Mouse (Mus musculus) heart, embryonic 12.5 days (tissue): Measurements from ENCODE around the gene Spsb1. TPM values are rescaled to one million over a fixed set of nuclear protein-coding genes. Genes with fewer than 3 reads are reported as not detected.
A peak's percentile ranks its signal among the peaks of the same experiment; 100 is the strongest.

Source experiments
- ATAC-seq: fragments of 200-750 bp; cut with Nextera tagmentation; 2 replicates; pipeline ENCODE4 v1.8.0; 2017; ENCODE audit warnings: moderate TSS enrichment, moderate library complexity; ENCODE audit not compliant: insufficient number of reproducible peaks, low FRiP score
- H3K27ac ChIP-seq: fragments of 300-500 bp; sonication (generic); 2 replicates; pipeline ENCODE4 v1.5.1; 2016; ENCODE audit warnings: mild to moderate bottlenecking, moderate library complexity; ENCODE audit not compliant: poor library complexity, severe bottlenecking
- H3K27me3 ChIP-seq: fragments of 300-500 bp; sonication (generic); replicated peaks from 2 replicates; pipeline ENCODE4 v1.6.1; 2016; ENCODE audit warnings: mild to moderate bottlenecking, moderate library complexity
- H3K36me3 ChIP-seq: fragments of 300-500 bp; sonication (generic); 2 replicates; pipeline ENCODE4 v1.6.1; 2016; ENCODE audit warnings: mild to moderate bottlenecking, moderate library complexity
- H3K4me1 ChIP-seq: fragments of 300-500 bp; sonication (generic); replicated peaks from 2 replicates; pipeline ENCODE4 v1.6.1; 2016; ENCODE audit warnings: mild to moderate bottlenecking
- H3K4me2 ChIP-seq: fragments of 300-500 bp; sonication (generic); 2 replicates; pipeline ENCODE4 v1.6.1; 2016; ENCODE audit warnings: mild to moderate bottlenecking, moderate library complexity
- H3K4me3 ChIP-seq: fragments of 300-500 bp; sonication (generic); 2 replicates; pipeline ENCODE4 v1.5.1; 2016; ENCODE audit warnings: mild to moderate bottlenecking
- H3K9ac ChIP-seq: fragments of 300-500 bp; sonication (generic); 2 replicates; pipeline ENCODE4 v1.6.1; 2016; ENCODE audit warnings: mild to moderate bottlenecking, moderate library complexity
- H3K9me3 ChIP-seq: fragments of 300-500 bp; sonication (generic); replicated peaks from 2 replicates; pipeline ENCODE4 v1.6.1; 2016; ENCODE audit warnings: mild to moderate bottlenecking, moderate library complexity
- WGBS: fragments of 180-500 bp; shearing (Covaris S2); methylation state at CpG from one replicate; pipeline ENCODE4 v1.1.7; 2016; 5-methylcytosine and 5-hydroxymethylcytosine counted together
- polyA plus RNA-seq: library from polyadenylated mRNA; unstranded; fragments of >200 nt; fragmentation: Nextera tagmentation; extraction: Ambion mirVana; gene quantifications from 2 replicates; pipeline ENCODE4 v1.2.1, GENCODE M21; 2016

Gene Spsb1
- polyA plus RNA-seq, 1 experiment from 2014 or later, result 5.4 TPM

DNA sequence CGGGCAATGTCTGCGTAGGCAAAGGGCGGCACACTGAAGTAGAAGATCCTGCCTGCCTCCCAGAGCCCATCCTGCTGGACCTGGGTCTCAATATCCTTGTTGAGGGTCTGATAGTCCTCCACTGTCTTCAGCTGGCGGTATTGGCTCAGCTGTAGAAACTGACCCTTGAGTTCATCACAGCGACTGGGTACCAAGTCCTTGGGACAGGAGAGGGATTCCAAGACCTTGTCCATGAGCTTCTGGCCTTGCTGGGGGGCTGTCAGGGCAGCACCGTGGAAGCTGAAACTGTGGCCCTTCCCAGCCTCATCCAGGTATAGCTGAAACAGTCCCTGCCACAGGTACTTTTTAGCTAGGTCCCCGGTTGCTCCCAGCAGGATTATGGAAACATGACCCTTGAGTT is 41.1 kb upstream of the Spsb1 start:
- H3K9ac ChIP-seq, result no peak overlapping the region
- no peak overlapping the region for H3K4me2 ChIP-seq
- H3K27me3 ChIP-seq, result no peaks in the 10 kb centered on the region
- H3K27ac ChIP-seq, result no peak overlapping the region
- WGBS, result 84% methylated on average over 7 of the region's 7 CpGs
- no peaks in the 10 kb centered on the region for H3K9me3 ChIP-seq
- no peak for ATAC-seq
- peaks cover 29% of the 10 kb centered on the region for H3K4me1 ChIP-seq
- H3K36me3 ChIP-seq, result no peaks in the 10 kb centered on the region
- no peak overlapping the region for H3K4me3 ChIP-seq

- H3K36me3 ChIP-seq, result no peaks in the 10 kb centered on the region
- H3K27me3 ChIP-seq, result no peaks in the 10 kb centered on the region
- WGBS, result 91% methylated on average over 10 of the region's 10 CpGs
- no peak overlapping the region for H3K9ac ChIP-seq
- H3K4me3 ChIP-seq, result no peak overlapping the region
- no peaks in the 10 kb centered on the region for H3K9me3 ChIP-seq
- peaks cover 33% of the 10 kb centered on the region for H3K4me1 ChIP-seq
- no peak overlapping the region for H3K4me2 ChIP-seq
- no peak for ATAC-seq
- no peak overlapping the region for H3K27ac ChIP-seq
Observed at GRCm38 (mm10) chr4:149994218-149994617, 39.4 kb upstream of the Spsb1 start.

DNA sequence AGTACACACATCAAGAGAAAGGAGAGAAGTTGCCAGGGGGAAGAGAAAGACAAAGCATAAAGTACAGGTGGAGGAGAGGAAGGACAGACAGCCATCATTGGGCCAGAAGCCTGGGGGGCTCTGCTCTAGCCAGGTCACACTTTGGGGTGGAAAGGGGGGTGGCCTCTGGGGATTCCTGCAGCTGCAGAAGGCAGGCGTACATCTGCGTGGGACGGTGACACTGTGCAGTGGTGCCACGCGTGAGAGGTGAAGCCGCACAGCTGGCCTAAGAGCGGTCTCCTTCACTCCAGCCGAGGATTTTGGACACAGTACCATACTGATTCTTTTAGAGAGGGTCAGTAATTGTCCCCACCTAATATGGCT is 37.8 kb upstream of the Spsb1 start:
- H3K4me1 ChIP-seq, result peaks cover 42% of the 10 kb centered on the region
- H3K36me3 ChIP-seq, result no peaks in the 10 kb centered on the region
- H3K27me3 ChIP-seq, result no peaks in the 10 kb centered on the region
- WGBS, result 90% methylated on average over 8 of the region's 8 CpGs
- H3K27ac ChIP-seq, result no peak overlapping the region
- no peaks in the 10 kb centered on the region for H3K9me3 ChIP-seq
- ATAC-seq, result no peak
- no peak overlapping the region for H3K4me2 ChIP-seq
- H3K9ac ChIP-seq, result no peak overlapping the region
- H3K4me3 ChIP-seq, result no peak overlapping the region

- no peaks in the 10 kb centered on the region for H3K9me3 ChIP-seq
- no peak overlapping the region for H3K4me2 ChIP-seq
- ATAC-seq, result no peak
- H3K36me3 ChIP-seq, result no peaks in the 10 kb centered on the region
- no peak overlapping the region for H3K27ac ChIP-seq
- H3K9ac ChIP-seq, result no peak overlapping the region
- H3K4me3 ChIP-seq, result no peak overlapping the region
- 86% methylated on average over 13 of the region's 13 CpGs for WGBS
- H3K27me3 ChIP-seq, result no peaks in the 10 kb centered on the region
- peaks cover 42% of the 10 kb centered on the region for H3K4me1 ChIP-seq
Observed at GRCm38 (mm10) chr4:149991755-149992669, 37.2 kb upstream of the Spsb1 start.

- H3K9ac ChIP-seq, result peak overlapping the region; percentile 27; the same call in 1 of the 2 replicates
- no peaks in the 10 kb centered on the region for H3K36me3 ChIP-seq
- no peaks in the 10 kb centered on the region for H3K9me3 ChIP-seq
- H3K27ac ChIP-seq, result no peak overlapping the region
- no peaks in the 10 kb centered on the region for H3K27me3 ChIP-seq
- H3K4me3 ChIP-seq, result no peak overlapping the region
- ATAC-seq, result no peak
- H3K4me2 ChIP-seq, result 0 out of 2 replicates have a peak overlapping the region, but pooled peaks have one; percentile 2
- peaks cover 35% of the 10 kb centered on the region for H3K4me1 ChIP-seq
- 35% methylated on average over 9 of the region's 9 CpGs for WGBS
Observed at GRCm38 (mm10) chr4:149990954-149991633, 36.3 kb upstream of the Spsb1 start.

DNA sequence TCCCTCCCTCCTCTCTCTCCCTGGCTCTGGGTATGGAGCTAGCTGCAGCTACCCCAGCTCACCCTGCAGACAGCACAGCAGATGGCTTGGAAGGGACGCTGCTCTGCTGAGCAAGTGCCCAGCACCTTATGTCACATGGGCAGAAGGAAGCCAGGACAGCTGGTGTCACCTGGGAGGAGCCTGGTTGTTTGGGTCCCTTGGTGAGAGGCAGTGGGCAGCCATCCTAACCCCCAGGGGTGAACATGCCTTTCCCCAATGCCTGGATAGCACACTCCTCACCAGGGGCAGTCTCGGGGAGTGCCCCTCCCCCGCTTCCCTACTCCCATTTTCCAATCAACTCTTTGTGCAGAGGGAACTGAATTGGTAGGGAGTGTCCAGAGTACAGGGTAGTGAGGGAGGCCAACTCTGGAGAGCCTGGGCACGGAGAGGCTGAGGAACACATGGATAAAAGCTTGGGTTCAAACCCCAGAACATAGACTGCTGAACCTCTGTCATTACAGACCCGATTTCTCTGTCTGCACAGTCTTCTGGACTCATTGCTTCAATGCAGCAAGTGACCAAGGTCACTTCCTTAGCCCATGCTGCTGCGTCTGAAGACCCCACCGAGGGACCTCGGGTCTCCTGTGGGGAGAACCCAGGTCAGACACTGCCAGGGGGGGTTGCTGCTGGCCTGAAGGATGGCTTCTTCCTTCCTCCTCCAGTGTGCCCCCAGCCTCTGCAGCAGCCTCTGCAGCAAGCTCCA is 35.5 kb upstream of the Spsb1 start:
- H3K27me3 ChIP-seq, result no peaks in the 10 kb centered on the region
- 0 out of 2 replicates have a peak overlapping the region, but pooled peaks have one; percentile 2 for H3K4me2 ChIP-seq
- H3K36me3 ChIP-seq, result no peaks in the 10 kb centered on the region
- ATAC-seq, result no peak; the same call in 1 of the 2 replicates
- no peak overlapping the region for H3K27ac ChIP-seq
- H3K9ac ChIP-seq, result peak overlapping the region; percentile 27; the same call in 1 of the 2 replicates
- WGBS, result 19% methylated on average over 8 of the region's 8 CpGs
- peaks cover 34% of the 10 kb centered on the region for H3K4me1 ChIP-seq
- H3K9me3 ChIP-seq, result no peaks in the 10 kb centered on the region
- no peak overlapping the region for H3K4me3 ChIP-seq

DNA sequence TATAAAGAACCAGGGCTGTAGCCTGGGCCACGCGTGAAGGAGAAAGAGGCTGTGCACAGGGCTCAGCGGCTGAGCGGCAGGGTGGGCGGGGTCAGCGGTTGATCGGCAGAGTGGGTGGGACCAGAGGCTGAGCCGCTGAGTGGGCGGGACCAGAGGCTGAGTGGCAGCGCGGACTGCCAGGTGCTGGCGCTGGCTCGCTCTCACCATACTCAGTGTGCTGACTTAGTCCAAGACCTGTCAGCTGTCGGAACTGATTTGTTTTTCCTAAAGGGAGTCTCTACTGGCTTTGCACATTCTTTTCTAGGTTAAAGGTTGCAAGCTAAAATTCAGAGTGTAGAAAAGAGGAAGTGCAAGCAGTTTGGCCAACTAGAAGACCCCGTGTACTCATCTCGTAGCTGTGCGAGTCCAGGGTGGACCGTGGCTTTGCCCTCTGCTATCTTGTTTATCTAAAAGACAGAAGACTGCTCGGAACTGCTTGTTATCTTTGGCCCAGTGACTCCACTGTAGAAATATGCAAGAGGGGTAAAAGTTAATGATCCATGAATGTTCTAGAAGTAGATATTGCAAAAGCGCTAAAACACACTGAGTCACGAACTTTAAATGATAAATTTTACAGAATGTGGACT is 34.2 kb upstream of the Spsb1 start:
- H3K4me1 ChIP-seq, result peaks cover 34% of the 10 kb centered on the region
- no peak overlapping the region for H3K27ac ChIP-seq
- H3K36me3 ChIP-seq, result no peaks in the 10 kb centered on the region
- peak overlapping the region; percentile 57 for H3K9ac ChIP-seq
- H3K4me2 ChIP-seq, result peak overlapping the region; percentile 74
- peak; percentile 85 for ATAC-seq
- peak overlapping the region; percentile 36 for H3K4me3 ChIP-seq
- no peaks in the 10 kb centered on the region for H3K9me3 ChIP-seq
- 6% methylated on average over 21 of the region's 21 CpGs for WGBS
- H3K27me3 ChIP-seq, result no peaks in the 10 kb centered on the region

DNA sequence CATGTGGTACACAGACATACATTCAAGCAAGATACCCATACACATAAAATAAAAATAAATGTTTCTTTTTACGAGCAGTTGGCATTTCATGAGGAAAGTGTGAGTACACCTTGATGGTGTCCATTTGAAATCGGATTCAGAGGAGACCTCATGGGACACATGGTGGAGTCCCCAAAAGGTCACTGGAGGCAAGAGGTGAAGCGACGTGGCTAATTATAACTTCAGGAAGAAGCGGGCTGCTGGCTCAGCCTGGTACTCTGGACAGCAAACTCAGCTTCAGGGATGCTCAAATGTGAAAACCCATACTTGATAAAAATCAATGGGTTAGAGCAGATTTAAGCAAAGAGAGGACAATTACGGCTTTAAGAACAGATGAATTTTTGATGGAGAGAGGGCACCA is 33.5 kb upstream of the Spsb1 start:
- Histone ChIP-seq H3K4me1 (peaks cover 28% of the 10 kb centered on the region), H3K4me2 (peak overlapping the region; percentile 74), H3K36me3 (peaks cover under 1% of the 10 kb centered on the region), H3K4me3 (peak overlapping the region; percentile 36; the same call in 1 of the 2 replicates), H3K27me3 (no peaks in the 10 kb centered on the region), H3K9ac (peak overlapping the region; percentile 57), H3K9me3 (no peaks in the 10 kb centered on the region), H3K27ac (no peak overlapping the region)
- 68% methylated on average over 6 of the region's 6 CpGs for WGBS
- no peak for ATAC-seq

DNA sequence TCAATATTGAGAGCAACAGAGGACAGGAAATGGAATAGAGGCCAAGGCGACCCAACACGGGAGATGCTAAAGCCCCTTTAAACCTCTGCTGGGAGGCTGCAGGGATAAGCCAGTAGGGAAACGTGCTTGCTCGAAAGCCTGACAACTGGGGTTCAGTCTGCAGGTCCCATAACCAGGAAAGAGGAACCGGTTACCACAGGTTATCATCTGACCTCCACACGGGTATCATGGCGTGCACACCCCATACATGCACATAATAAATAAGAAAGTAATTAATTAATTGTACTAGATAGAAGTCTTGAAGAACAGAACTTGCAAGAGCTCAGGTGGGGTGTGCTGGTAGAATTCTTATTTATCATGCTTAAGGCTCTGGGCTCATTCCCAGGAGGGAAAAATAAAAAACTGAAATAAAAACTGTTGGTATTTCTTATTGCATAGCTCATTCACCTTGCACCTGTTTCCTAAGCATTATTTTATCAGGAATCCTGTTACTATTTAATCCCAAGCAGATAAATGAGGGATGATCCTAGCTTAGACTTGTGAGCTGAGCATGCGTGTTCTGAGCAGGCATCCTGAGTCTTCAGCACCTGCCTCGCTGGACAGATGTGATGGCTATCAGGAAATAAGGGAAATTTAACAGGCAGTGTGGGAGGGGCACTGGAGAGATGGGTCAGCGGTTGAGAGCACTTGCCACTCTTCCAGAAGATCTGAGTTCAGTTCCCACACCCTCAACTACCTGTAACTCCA is 32.0 kb upstream of the Spsb1 start:
- H3K9ac ChIP-seq, result no peak overlapping the region
- H3K27ac ChIP-seq, result no peak overlapping the region
- H3K36me3 ChIP-seq, result peaks cover 13% of the 10 kb centered on the region
- no peak overlapping the region for H3K4me3 ChIP-seq
- peaks cover 28% of the 10 kb centered on the region for H3K4me1 ChIP-seq
- H3K27me3 ChIP-seq, result 0 out of 2 replicates have a peak, but pooled peaks cover 4% of the 10 kb centered on the region
- no peak for ATAC-seq
- no peaks in the 10 kb centered on the region for H3K9me3 ChIP-seq
- WGBS, result 81% methylated on average over 10 of the region's 10 CpGs
- no peak overlapping the region for H3K4me2 ChIP-seq

DNA sequence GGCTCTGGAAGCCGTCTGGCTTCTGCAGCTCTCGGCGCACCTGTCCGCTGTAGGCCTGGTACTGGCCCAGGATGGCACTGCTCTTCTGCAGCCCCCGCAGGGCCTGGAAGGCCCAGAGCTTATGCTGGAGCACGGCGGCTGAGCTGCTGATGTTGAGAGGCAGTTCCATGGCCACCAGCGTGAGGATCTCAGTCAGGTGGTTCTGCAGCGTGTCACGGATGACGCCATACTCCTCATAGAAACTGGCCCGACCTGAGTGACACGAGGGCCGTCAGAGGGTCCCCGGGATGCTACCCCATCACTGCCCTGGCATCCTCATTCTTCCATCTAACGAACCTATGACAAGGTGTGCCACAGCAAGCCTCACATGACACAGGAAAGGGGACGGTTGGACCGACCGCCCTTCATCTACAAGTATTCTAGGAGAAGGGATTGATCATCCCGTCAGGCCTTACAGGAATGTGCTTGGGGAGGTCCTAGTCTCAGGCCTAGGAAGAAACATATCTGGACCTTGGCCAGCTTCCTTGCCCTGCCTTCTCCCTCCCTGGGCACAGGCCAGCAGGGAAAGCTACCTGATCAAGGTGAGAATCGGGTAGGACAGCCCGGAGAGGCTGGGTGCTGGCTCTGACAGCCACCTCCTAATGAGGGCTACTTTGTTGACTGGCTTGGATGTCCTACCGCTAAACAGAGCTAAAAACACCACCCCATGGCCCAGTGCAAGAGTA is 29.2 kb upstream of the Spsb1 start:
- ATAC-seq, result no peak
- H3K36me3 ChIP-seq, result peaks cover 25% of the 10 kb centered on the region
- H3K4me1 ChIP-seq, result peaks cover 17% of the 10 kb centered on the region
- H3K9me3 ChIP-seq, result no peaks in the 10 kb centered on the region
- no peak overlapping the region for H3K9ac ChIP-seq
- no peak overlapping the region for H3K4me2 ChIP-seq
- WGBS, result 87% methylated on average over 23 of the region's 23 CpGs
- H3K4me3 ChIP-seq, result no peak overlapping the region
- no peak overlapping the region for H3K27ac ChIP-seq
- 0 out of 2 replicates have a peak, but pooled peaks cover 4% of the 10 kb centered on the region for H3K27me3 ChIP-seq
